Mouse (Mus musculus) embryonic stem cell, embryonic (primary cell): ENCODE results near the gene Mrpl33.
"Not testable (repeated sequence)": the region's sequence is repeated elsewhere in the genome, so short reads cannot be mapped to it uniquely, and the experiment has no call there.

Experiments used
- CTCF ChIA-PET, 4 experiments: fragments of 300-600 bp in 2 of 4; fragments of 350-600 bp in 2 of 4; sonication (Branson Sonifier 250); formaldehyde crosslinking; loops; one replicate each; lab custom pipeline; 2022; ENCODE audit warnings: inconsistent platforms in 2 of 4; lab: Charles Lee
- POLR2A ChIA-PET, 4 experiments: fragments of 300-600 bp in 2 of 4; fragments of 350-600 bp in 2 of 4; sonication (Branson Sonifier 250); formaldehyde crosslinking; loops; one replicate each; lab custom pipeline; 2022; ENCODE audit warnings: antibody characterized with exemption in 4 of 4, inconsistent platforms in 1 of 4; lab: Charles Lee

The Mrpl33 gene

DNA sequence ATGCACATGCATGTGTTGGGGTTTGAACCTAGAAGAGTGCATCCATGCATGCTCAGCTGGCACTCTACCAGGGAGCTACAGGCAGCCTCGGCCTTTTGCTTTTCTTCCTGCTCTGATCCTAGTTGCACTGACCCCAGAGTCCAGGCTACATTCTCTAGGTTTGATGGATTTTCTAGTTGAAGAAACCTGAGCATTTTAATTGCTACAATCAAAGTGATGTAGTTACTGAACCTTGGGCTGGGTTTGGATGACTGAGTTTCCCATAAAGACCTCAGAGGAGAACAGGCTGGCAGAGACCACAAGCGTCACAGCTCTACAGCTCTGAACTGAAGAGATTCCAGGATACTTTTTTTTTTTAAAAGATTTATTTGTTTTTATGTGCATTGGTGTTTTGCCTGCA lies 13.5 kb upstream of the Mrpl33 start:
- ChIA-PET POLR2A (interaction anchor here in 2 of 4 experiments (0.7 to 9.9 kb wide), 5 partner anchors 13 to 108 kb away, joined by 3 to 81 read pairs (median 3); partner anchors contain the start of gene Mrpl33 (in 2 of the 2)), CTCF (interaction anchor here in 2 of 4 experiments (0.8 to 1.4 kb wide), 3 partner anchors 13 to 556 kb away, joined by 3 read pairs; partner anchors contain the start of gene Mrpl33 (in 1 of the 2))

DNA sequence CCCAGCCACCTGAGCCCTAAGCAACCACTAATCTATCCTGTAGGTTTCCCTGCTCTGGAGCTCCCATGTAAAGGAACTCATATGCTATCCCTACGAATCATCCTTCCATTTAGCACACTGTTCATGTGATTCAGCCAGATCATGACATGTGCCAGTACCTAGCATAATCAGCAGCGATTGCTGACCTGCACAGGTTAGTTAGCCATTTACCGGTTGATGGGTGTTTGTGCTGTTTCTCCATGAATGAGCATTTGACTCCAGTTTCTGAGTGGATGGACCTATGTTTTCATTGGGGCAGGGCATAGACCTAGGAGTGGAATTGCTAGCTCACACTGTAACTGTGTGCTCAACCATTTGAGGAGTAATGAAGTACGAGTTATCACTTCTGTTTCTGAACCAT lies 11.2 kb upstream of the Mrpl33 start:
- CTCF ChIA-PET = interaction anchor here in 1 of 4 experiments (0.6 to 1.8 kb wide), 2 partner anchors 619 to 710 kb away, joined by 3 to 4 read pairs; no protein-coding TSS in a partner anchor

DNA sequence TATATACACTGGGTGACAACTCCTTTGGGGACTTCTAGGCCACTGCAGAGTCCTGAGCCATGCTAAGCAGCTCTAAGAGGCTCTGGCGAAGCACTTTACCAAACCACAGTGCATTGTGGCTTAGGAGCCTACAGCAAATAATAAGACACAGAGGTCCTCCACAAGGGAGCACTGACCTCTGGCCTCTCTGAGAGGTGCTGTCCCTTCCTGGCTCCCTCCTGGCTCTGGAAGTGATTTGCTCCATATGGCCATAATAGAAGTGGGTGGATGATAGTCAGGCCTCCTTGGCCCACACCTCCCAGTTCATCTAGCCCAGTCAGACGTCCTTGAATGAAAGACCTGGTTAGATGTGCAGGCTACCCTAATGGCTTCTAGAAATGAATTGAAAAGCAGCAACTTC lies 8.7 kb upstream of the Mrpl33 start:
- ChIA-PET CTCF (interaction anchor here in 3 of 4 experiments (0.6 to 0.7 kb wide), 6 partner anchors 22 to 982 kb away, joined by 3 to 4 read pairs (median 4); no protein-coding TSS in a partner anchor), POLR2A (interaction anchor here in 2 of 4 experiments (0.7 to 9.9 kb wide), 3 partner anchors 8 to 11 kb away, joined by 3 to 81 read pairs (median 9); partner anchors contain the start of gene Mrpl33 (in 2 of the 2))

More for the DNA sequence above, 11.2 kb upstream of the Mrpl33 start:
- POLR2A ChIA-PET = interaction anchor here in 2 of 4 experiments (0.7 to 9.9 kb wide), 2 partner anchors 13 to 18 kb away, joined by 7 to 81 read pairs; partner anchors contain the start of gene Mrpl33 (in 1 of the 2)

DNA sequence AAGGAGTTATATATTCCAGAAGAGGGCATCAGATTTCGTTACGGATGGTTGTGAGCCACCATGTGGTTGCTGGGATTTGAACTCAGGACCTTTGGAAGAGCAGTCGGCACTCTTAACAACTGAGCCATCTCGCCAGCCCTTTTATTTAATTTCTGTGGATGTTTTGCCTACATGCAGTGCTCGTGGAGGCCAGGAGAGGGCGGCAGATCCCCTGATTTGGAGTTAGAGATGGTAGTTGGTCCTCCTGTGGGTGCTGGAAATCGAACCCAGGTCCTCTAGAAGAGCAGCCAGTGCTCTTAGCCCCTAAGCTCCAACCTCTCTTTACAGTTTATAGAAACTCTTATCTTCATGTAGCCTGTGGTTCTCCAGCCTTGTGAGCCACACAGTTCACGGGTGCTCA lies 8.1 kb upstream of the Mrpl33 start:
- CTCF ChIA-PET = not testable (repeated sequence)
- POLR2A ChIA-PET = interaction anchor here in 1 of 4 experiments (9.9 kb wide), 1 partner anchor 10 kb away, joined by 81 read pairs; the partner anchor contains the start of gene Mrpl33

DNA sequence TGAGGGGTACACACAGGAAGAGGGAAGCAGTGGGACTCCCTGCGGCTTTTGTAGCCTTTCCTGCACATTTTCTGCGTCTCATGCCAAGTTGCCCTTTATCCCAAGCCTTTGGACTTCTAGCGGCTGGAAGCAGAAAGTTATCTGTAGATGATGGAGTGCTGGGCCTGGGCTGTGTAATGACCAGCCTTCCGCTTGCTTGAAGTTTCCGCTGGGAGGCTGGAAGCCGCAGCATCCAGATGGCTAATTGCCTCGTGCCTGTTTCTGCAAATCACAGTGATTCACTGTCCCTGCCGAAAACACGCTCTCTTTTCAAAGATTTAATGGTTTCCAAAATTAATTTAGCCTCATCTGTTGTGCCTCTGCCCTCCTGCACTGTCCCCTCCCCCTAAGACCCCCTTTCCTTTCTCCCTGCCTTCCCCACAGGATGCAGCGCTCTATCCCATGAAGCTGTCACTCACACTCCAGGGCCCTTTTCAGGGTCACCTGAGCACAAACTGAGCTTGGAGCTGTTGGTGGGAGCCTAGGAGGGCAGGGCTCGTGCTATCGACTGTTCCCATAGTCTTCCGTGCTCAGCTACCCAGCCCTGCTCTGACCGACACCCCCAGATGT lies 6.9 kb upstream of the Mrpl33 start:
- ChIA-PET CTCF (interaction anchor here in 1 of 4 experiments (1.3 kb wide), 1 partner anchor 9 kb away, joined by 4 read pairs; no protein-coding TSS in a partner anchor), POLR2A (interaction anchor here in 2 of 4 experiments (0.6 to 9.9 kb wide), 3 partner anchors 9 to 544 kb away, joined by 4 to 81 read pairs (median 5); partner anchors contain the start of gene Mrpl33 (in 1 of the 2))

DNA sequence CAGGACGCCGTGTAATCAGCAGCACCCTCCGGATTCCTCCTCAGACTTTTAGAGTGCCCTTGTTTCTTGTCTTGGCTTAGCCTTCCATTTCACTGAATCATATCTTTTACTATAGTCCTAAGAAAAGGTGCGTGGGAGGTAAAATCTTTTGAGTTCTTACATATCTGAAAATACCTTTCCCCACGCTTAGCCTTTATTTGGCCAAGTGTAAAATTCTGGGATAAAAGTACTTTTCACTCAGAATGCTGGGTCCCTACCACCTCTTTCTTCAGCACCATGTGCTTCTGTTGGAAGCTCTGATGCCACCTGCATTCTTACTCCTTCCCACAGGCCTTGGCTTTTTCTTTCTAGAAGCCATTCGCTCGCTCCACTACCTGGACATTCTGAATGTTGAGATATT lies 5.6 kb upstream of the Mrpl33 start:
- POLR2A ChIA-PET = no interaction called here
- CTCF ChIA-PET = no interaction called here

DNA sequence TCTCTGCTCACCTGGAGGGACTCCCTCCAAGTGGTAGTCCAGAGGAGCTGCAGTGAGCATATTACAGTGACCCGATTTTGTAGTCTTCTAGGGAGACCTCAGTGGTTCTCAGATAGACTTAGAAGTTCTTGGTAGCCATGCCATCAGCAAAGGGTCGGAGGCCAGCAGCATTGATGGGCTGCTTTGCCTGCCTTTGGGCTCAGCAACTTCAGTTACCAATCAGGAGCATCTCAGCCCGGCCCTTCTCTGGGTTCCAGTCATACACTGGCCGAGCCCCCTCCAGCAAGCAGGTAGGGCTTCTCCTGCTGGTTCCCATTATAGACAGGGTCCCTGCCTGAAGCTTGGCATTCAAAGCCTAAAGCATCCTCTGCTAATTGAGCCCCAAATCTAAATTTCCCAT lies 867 bp upstream of the Mrpl33 start:
- CTCF ChIA-PET = interaction anchor here (0.6 to 5.1 kb wide), 15 partner anchors 9 to 707 kb away, joined by 3 to 59 read pairs (median 5); no protein-coding TSS in a partner anchor
- POLR2A ChIA-PET = interaction anchor here (0.7 to 8.1 kb wide), 53 partner anchors 8 to 781 kb away, joined by 3 to 81 read pairs (median 4); partner anchors contain the start of genes Babam2 (in 1 of the 4), Fosl2 (in 1 of the 4), Gpn1 (in 1 of the 4) and Rbks (in 1 of the 4)

DNA sequence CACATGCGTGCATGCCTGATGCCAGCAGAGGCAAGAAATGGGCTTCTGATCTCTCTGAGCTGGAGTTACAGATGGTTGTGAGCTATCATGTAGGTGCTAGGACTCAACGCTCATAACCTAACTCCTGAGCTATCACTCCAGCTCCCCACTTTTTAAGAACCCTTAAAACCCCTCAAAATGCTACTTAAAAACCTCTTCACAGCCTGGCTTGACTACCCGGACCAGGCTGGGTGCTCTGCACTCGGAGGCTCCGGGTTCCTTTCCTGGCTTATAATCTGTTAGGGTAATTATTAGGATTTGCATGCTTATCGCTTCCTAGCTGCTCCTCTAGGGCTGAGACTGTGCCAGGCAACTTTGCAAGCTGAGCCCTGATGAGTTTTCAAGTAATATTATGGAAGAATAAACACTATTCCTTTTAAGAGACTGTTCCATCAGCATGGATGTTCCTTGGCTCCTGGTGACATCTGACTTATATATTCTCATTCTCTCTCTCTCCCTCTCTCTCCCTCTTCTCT lies 752 bp downstream of the Mrpl33 start:
- POLR2A ChIA-PET = interaction anchor here (0.6 to 8.1 kb wide), 47 partner anchors 8 to 620 kb away, joined by 3 to 81 read pairs (median 5); partner anchors contain the start of genes Babam2 (in 1 of the 4), Fosl2 (in 1 of the 4), Rbks (in 1 of the 4) and Zfp512 (in 1 of the 4)
- CTCF ChIA-PET = interaction anchor here (0.6 to 5.1 kb wide), 16 partner anchors 34 to 706 kb away, joined by 3 to 59 read pairs (median 4); no protein-coding TSS in a partner anchor

DNA sequence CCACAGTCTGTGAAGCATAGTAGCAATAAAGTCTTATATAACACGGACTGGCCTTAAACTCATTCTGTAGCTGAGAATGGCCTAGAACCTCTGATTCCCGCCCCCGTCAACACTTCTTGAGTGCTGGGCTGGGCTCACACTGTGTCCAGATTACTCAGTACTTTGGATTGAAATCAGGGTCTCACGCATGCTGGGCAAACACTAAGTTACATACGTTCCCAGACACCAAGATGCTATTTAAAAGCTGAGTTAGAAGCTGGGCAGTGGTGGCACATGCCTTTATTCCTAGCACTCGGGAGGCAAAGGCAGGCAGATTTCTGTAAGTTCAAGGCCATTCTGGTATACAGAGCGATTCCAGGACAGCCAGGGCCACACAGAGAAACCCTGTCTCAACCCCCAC lies 1.4 kb downstream of the Mrpl33 start:
- ChIA-PET CTCF (interaction anchor here (0.6 to 5.1 kb wide), 19 partner anchors 8 to 918 kb away, joined by 3 to 59 read pairs (median 4); no protein-coding TSS in a partner anchor), POLR2A (interaction anchor here (0.6 to 8.1 kb wide), 15 partner anchors 12 to 1334 kb away, joined by 3 to 81 read pairs (median 4); partner anchors contain the start of gene Zfp512 (in 1 of the 4))

DNA sequence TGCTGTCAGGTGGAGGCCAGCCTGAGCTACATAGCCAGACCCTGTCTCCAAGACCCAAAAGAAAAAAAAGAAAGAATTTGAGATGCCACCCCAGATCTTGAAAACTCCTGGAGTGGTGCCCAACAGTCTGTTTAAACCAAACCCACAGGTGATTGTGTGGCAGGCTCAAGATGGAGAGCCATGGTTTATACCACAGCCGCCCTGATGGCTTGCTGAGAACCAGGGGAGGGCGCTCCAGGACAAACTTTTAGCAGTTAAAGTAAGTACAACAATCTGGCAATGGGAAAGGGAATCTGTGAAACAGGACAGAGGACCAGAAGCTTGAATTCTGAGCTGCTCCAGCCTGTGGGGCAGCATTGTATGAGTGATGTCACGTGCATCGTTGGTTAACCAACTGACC lies 1.8 kb downstream of the Mrpl33 start:
- ChIA-PET POLR2A (interaction anchor here in 3 of 4 experiments (0.5 to 8.1 kb wide), 18 partner anchors 12 to 1333 kb away, joined by 3 to 81 read pairs (median 3); partner anchors contain the start of gene Zfp512 (in 1 of the 3)), CTCF (interaction anchor here (0.6 to 5.1 kb wide), 28 partner anchors 8 to 918 kb away, joined by 3 to 59 read pairs (median 4); no protein-coding TSS in a partner anchor)

DNA sequence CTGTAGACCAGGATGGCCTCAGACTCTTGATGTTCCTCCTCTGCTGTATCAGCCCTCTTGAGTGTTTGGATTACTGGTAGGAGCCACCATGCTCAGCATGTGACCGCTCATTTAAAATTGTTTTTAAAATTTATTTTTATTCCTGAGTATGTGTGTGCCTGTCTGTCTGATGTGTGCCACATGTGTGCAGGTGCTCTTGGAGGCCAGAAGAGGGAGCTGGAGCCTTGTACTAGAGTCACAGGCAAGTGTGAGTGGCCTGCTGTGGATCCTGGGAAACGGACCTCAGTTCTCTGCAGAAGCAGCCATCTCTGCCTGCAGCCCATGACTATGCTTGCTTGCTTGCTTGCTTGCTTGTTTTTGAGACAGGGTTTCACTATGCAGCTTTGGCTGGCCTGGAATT lies 2.4 kb downstream of the Mrpl33 start:
- POLR2A ChIA-PET = interaction anchor here in 3 of 4 experiments (0.5 to 8.1 kb wide), 20 partner anchors 11 to 617 kb away, joined by 3 to 81 read pairs (median 3); no protein-coding TSS in a partner anchor
- CTCF ChIA-PET = interaction anchor here (0.7 to 5.1 kb wide), 24 partner anchors 9 to 917 kb away, joined by 3 to 59 read pairs (median 4); no protein-coding TSS in a partner anchor

DNA sequence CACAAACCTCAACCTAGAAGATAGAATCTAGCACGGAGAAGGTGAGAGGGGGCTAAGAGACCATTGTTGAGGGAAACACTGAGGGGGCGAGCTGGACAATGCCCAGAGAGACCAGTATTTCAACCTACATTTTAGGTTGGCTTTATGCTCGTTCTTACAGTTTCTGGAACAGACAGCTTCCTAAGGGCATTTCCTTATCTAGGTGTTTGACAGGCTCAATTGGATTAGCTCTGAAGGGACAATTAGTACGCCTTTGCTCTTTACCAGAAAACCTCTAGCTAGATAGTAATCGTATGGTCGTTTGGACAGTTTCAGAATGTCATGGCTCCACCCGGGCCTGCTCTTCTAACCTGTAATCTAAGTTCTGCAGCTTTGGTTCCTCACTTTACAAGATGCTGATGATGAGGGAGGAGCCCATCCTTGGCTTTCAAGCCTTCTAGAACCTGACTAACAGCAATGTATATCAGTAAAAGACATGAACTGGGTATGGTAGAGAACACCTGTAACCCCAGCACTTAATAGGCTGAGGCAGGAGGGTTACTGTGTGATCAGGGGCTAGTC lies 4.5 kb downstream of the Mrpl33 start:
- POLR2A ChIA-PET = interaction anchor here in 3 of 4 experiments (0.5 to 8.1 kb wide), 19 partner anchors 10 to 984 kb away, joined by 3 to 81 read pairs (median 9); partner anchors contain the start of genes Babam2 (in 1 of the 3) and Rbks (in 1 of the 3)

DNA sequence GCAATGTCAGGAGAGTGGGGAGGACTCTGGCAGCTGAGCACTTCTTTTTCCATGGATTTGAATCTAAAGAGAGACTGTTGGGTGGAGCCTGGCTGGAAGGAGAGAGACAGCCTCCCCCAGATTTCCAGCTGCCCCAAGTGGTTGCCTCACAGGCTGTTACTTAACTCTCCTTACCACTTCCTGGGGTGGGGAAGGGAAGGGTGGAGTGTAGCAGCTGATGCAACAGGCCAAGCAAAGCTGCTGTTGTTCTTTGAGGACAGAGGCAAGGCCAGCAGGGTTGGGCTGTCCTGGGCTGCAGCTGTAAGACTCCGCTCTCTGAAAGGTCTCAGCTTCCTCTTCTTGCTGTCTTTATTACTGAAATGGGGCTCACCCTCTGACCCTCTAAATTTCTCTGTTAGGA lies 5.6 kb downstream of the Mrpl33 start:
- ChIA-PET CTCF (interaction anchor here in 2 of 4 experiments (0.7 to 1.8 kb wide), 5 partner anchors 8 to 596 kb away, joined by 3 to 4 read pairs (median 3); no protein-coding TSS in a partner anchor), POLR2A (interaction anchor here in 3 of 4 experiments (0.5 to 8.1 kb wide), 33 partner anchors 9 to 983 kb away, joined by 3 to 81 read pairs (median 5); partner anchors contain the start of genes Atraid (in 1 of the 3), Babam2 (in 1 of the 3), Ppp1cb (in 1 of the 3) and Rbks (in 1 of the 3))

More for the DNA sequence above, 4.5 kb downstream of the Mrpl33 start:
- CTCF ChIA-PET = interaction anchor here in 2 of 4 experiments (0.6 to 1.8 kb wide), 7 partner anchors 9 to 597 kb away, joined by 3 to 4 read pairs (median 3); no protein-coding TSS in a partner anchor

DNA sequence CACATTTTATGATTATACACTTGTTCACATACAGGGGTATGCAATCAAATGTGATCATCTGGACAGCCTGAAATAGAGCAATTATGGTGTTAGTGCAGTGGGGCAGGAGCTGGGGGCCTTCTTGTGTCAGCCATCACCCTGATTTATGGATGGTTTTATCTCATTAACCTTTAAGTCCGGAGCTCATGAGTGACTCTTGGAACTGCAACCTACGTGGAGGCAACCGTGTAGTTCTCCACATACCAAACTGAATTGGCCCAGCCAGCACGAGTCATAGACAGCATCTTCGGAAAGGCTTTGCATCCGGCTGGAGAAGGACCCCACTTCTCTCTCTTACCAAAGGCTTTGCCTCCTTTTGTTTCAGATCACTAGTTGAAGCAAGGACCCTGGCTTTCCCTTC lies 7.0 kb downstream of the Mrpl33 start:
- CTCF ChIA-PET = interaction anchor here in 2 of 4 experiments (0.6 to 1.4 kb wide), 3 partner anchors 8 to 535 kb away, joined by 3 to 6 read pairs (median 3); no protein-coding TSS in a partner anchor
- POLR2A ChIA-PET = interaction anchor here in 3 of 4 experiments (0.5 to 3.4 kb wide), 23 partner anchors 8 to 555 kb away, joined by 3 to 27 read pairs (median 5); partner anchors contain the start of genes Atraid (in 1 of the 3), Babam2 (in 1 of the 3), Rbks (in 1 of the 3) and Trim54 (in 1 of the 3)

DNA sequence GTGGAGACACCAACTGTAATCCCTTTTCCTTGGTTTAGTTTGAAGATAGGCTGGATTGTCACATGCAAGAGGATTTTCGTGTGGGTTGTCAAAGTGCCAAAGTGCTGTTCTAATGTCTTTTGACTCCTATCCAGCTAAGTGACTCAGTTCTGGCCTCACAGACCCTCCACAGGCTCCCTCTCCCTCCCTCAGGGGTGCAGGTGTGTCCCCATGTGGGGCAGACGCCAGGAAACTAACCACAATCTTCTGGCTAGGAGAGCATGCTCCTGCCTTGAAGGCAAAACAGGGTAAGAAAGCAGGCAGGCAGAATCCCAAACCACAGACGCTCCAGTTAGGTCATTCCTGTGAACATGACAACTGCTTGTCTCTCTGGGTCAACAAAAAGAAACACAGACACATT lies 9.4 kb downstream of the Mrpl33 start:
- POLR2A ChIA-PET = interaction anchor here in 3 of 4 experiments (1.0 to 2.8 kb wide), 5 partner anchors 9 to 108 kb away, joined by 3 to 11 read pairs (median 3); partner anchors contain the start of gene Mrpl33 (in 2 of the 3)
- CTCF ChIA-PET = no interaction called here

DNA sequence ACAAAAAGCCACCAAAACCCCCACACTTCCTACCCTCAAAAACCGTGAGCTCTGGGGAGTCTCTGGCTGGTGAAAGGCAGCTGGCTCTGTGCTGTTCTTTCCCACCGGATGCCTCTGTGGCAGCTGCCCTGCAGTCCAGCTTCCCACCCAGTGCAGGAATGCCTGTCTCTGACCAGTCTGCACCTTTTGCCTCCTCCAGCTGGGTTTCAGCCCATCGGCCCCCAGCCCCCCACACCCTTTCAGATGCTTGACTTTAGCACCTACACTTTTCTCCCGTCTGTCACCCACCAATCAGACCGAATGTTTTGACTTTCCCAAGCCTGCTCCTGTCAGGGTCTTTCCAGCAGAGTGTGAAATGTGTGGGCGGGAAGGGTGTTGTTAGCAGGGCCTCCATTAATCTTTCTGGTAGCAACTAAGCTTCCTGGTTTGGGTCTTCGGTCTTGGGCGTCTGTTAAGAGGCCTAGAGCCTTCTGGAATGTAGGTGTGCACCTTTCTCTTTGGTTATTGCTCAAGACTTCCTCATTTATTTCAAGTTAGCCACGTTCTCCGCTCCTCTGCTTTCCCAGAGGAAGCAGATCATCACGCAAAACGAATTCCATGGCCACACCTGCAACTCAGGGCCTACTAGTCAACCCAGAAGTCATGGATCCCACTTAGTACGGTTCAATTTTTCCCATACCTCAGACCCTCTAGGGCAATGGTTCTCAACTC lies 13.8 kb downstream of the Mrpl33 start:
- POLR2A ChIA-PET = interaction anchor here (0.6 to 2.9 kb wide), 17 partner anchors 8 to 1006 kb away, joined by 3 to 20 read pairs (median 5); partner anchors contain the start of gene Mrpl33 (in 3 of the 4)
- CTCF ChIA-PET = interaction anchor here in 3 of 4 experiments (0.6 to 1.3 kb wide), 4 partner anchors 8 to 22 kb away, joined by 3 to 4 read pairs (median 4); no protein-coding TSS in a partner anchor
